Mouse (Mus musculus): ENCODE data around the gene Slc37a3. TPM values are rescaled to one million over a fixed set of nuclear protein-coding genes. Genes with fewer than 3 reads are reported as not detected.

The Slc37a3 gene
- polyA plus RNA-seq, 1 experiment from 2014 or later = 65.8 TPM

DNA sequence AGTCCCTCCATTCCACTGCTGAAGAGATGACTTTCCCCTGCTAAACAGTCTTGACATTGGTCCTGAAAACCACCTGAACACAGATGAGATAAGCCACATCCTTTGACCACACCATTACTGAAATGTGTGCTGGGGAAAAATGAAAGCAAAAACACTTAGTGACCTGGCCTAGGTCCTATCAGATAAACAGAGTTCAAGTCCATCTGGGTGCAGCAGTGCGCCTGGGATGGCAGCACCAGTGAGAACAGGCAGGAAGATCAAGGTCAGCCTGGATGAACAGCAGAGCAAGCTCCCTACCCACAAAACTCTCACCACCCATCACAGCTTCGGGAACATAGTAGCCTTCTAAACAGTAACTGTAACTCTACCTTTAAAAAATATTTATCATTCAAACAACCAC lies 35.7 kb downstream of the Slc37a3 start:
- H3K9ac ChIP-seq = no peak overlapping the region
- no peak overlapping the region for H3K4me3 ChIP-seq
- H3K27me3 ChIP-seq (replicated peaks) = no peaks in the 10 kb centered on the region
- peaks cover 6% of the 10 kb centered on the region; the same call in 1 of the 2 replicates for H3K36me3 ChIP-seq (replicated peaks)
- H3K27ac ChIP-seq = no peak overlapping the region
- peaks cover 15% of the 10 kb centered on the region for H3K4me1 ChIP-seq
- H3K4me2 ChIP-seq = no peak overlapping the region
- ATAC-seq (replicated peaks) = no peak
- no peaks in the 10 kb centered on the region for H3K9me3 ChIP-seq
- 95% methylated on average over 2 of the region's 2 CpGs for WGBS

GRCm38 (mm10) chr6:39338359-39338758 lies 39.1 kb downstream of the Slc37a3 start:
- Histone ChIP-seq H3K4me3 (no peak overlapping the region), H3K36me3 (replicated peaks) (peaks cover 11% of the 10 kb centered on the region; the same call in 1 of the 2 replicates), H3K27ac (no peak overlapping the region), H3K9ac (no peak overlapping the region), H3K4me2 (no peak overlapping the region), H3K27me3 (replicated peaks) (no peaks in the 10 kb centered on the region), H3K9me3 (no peaks in the 10 kb centered on the region), H3K4me1 (no peaks in the 10 kb centered on the region)
- WGBS = 79% methylated on average over 8 of the region's 8 CpGs
- ATAC-seq (replicated peaks) = no peak

- no peak overlapping the region for H3K9ac ChIP-seq
- H3K36me3 ChIP-seq (replicated peaks) = peaks cover 4% of the 10 kb centered on the region; the same call in 1 of the 2 replicates
- no peak overlapping the region for H3K27ac ChIP-seq
- no peaks in the 10 kb centered on the region for H3K9me3 ChIP-seq
- ATAC-seq (replicated peaks) = no peak
- no peak overlapping the region for H3K4me3 ChIP-seq
- WGBS = 94% methylated on average over 3 of the region's 3 CpGs
- no peak overlapping the region for H3K4me2 ChIP-seq
- no peaks in the 10 kb centered on the region for H3K4me1 ChIP-seq
- no peaks in the 10 kb centered on the region for H3K27me3 ChIP-seq (replicated peaks)
Measured at GRCm38 (mm10) chr6:39334873-39335272, 42.6 kb downstream of the Slc37a3 start.

GRCm38 (mm10) chr6:39334224-39334623 lies 43.3 kb downstream of the Slc37a3 start:
- H3K27ac ChIP-seq = no peak overlapping the region
- no peak overlapping the region for H3K4me2 ChIP-seq
- H3K9me3 ChIP-seq = no peaks in the 10 kb centered on the region
- no peak overlapping the region for H3K4me3 ChIP-seq
- ATAC-seq (replicated peaks) = no peak
- no peak overlapping the region for H3K9ac ChIP-seq
- H3K36me3 ChIP-seq (replicated peaks) = peaks cover 4% of the 10 kb centered on the region; the same call in 1 of the 2 replicates
- no peaks in the 10 kb centered on the region for H3K4me1 ChIP-seq
- H3K27me3 ChIP-seq (replicated peaks) = no peaks in the 10 kb centered on the region
- 95% methylated on average over 7 of the region's 7 CpGs for WGBS

DNA sequence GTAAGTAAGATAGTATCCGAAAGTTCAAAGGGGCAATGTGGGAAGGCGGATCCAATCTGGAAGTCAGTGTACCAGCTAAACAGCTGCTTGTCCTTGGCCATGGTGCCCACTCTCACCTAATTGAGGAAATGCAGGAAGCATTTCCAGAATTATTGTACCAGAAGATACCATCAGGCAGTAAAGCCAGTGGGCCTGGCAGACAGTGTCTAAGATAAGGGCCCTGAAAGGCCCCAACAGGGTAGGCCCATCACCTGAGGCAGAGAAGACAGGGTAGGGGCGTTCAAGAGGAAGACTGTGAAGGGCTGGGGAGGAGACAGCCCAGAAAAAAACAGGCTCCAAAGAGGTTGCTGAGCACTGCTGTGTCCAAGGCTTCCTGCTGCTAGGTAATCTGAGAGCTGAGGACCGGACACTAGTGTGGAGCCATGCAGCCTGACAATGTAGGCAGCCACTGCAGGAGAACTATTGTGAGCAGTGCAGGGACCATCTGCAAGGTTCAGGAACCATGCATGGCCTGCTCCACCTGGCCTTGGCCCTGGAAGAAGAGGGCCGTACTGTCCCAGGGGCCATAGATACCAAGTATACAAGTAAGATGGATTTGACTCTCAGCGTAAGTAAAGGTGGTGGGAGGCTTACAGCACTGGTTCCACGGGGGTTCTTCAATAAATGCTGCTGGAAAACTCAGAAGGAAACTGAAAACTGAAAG lies 45.3 kb downstream of the Slc37a3 start:
- H3K4me2 ChIP-seq = no peak overlapping the region
- H3K9me3 ChIP-seq = no peaks in the 10 kb centered on the region
- H3K27ac ChIP-seq = no peak overlapping the region
- H3K36me3 ChIP-seq (replicated peaks) = peaks cover 4% of the 10 kb centered on the region; the same call in 1 of the 2 replicates
- 77% methylated on average over 7 of the region's 7 CpGs for WGBS
- no peak overlapping the region for H3K4me3 ChIP-seq
- no peaks in the 10 kb centered on the region for H3K4me1 ChIP-seq
- no peaks in the 10 kb centered on the region for H3K27me3 ChIP-seq (replicated peaks)
- ATAC-seq (replicated peaks) = no peak
- H3K9ac ChIP-seq = no peak overlapping the region

GRCm38 (mm10) chr6:39330981-39331380 lies 46.5 kb downstream of the Slc37a3 start:
- H3K36me3 ChIP-seq (replicated peaks) = peaks cover 4% of the 10 kb centered on the region; the same call in 1 of the 2 replicates
- no peaks in the 10 kb centered on the region for H3K9me3 ChIP-seq
- H3K4me1 ChIP-seq = no peaks in the 10 kb centered on the region
- H3K9ac ChIP-seq = no peak overlapping the region
- H3K4me2 ChIP-seq = no peak overlapping the region
- H3K4me3 ChIP-seq = no peak overlapping the region
- WGBS = 94% methylated on average over 7 of the region's 7 CpGs
- H3K27me3 ChIP-seq (replicated peaks) = no peaks in the 10 kb centered on the region
- no peak for ATAC-seq (replicated peaks)
- H3K27ac ChIP-seq = no peak overlapping the region

- 82% methylated on average over 5 of the region's 5 CpGs for WGBS
- no peaks in the 10 kb centered on the region for H3K9me3 ChIP-seq
- H3K9ac ChIP-seq = no peak overlapping the region
- peaks cover 3% of the 10 kb centered on the region; the same call in 1 of the 2 replicates for H3K36me3 ChIP-seq (replicated peaks)
- H3K4me1 ChIP-seq = peaks cover 5% of the 10 kb centered on the region; the same call in 1 of the 2 replicates
- no peak; the same call in 1 of the 2 replicates for ATAC-seq (replicated peaks)
- no peaks in the 10 kb centered on the region for H3K27me3 ChIP-seq (replicated peaks)
- H3K27ac ChIP-seq = no peak overlapping the region
- H3K4me2 ChIP-seq = no peak overlapping the region
- no peak overlapping the region for H3K4me3 ChIP-seq
Measured at GRCm38 (mm10) chr6:39320286-39320685, 57.2 kb downstream of the Slc37a3 start.

DNA sequence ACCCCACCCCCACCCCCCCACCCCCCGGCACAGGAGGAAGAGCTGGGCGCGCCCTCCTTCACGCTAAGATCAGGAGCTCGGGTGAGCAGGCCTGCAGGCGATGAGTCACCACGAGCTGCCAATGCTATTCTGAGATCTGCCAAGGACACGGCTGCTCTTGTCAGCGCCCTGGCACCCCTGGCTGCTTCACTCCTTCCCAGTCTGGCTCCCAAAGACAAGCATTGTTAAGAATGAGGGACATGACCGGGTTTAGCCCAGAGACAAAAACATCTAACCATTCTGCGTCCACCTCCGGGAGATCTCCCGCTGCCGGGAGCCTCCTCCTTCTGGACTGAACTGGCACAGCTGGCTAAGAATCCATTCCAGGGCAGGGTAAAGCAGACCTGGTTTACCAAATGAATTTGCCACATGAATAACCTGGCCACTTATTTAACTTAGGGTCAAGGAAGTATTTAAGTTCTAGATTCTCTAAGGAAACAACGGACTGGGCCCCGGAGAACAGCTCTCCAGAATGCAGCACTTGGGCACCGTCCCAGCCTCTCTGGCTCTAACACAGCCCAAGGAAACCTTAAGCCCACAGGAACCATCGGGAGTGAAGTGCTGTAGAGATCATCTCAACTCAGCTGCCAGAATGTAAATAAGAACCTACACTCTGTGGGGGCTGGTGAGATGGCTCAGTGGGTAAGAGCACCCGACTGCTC lies 58.3 kb downstream of the Slc37a3 start:
- Histone ChIP-seq H3K4me1 (peaks cover 5% of the 10 kb centered on the region; the same call in 1 of the 2 replicates), H3K4me3 (no peak overlapping the region), H3K9ac (no peak overlapping the region), H3K27ac (0 out of 2 replicates have a peak overlapping the region, but pooled peaks have one; percentile 60), H3K27me3 (replicated peaks) (no peaks in the 10 kb centered on the region), H3K9me3 (no peaks in the 10 kb centered on the region), H3K4me2 (no peak overlapping the region), H3K36me3 (replicated peaks) (no peaks in the 10 kb centered on the region)
- 52% methylated on average over 15 of the region's 19 CpGs for WGBS
- ATAC-seq (replicated peaks) = peak; percentile 56; the same call in 1 of the 2 replicates

- H3K36me3 ChIP-seq (replicated peaks) = no peaks in the 10 kb centered on the region
- 81% methylated on average over 2 of the region's 2 CpGs for WGBS
- peaks cover 5% of the 10 kb centered on the region; the same call in 1 of the 2 replicates for H3K4me1 ChIP-seq
- no peak overlapping the region for H3K4me2 ChIP-seq
- H3K9me3 ChIP-seq = no peaks in the 10 kb centered on the region
- ATAC-seq (replicated peaks) = no peak
- H3K27ac ChIP-seq = no peak overlapping the region
- no peak overlapping the region for H3K4me3 ChIP-seq
- no peaks in the 10 kb centered on the region for H3K27me3 ChIP-seq (replicated peaks)
- H3K9ac ChIP-seq = no peak overlapping the region
Measured at GRCm38 (mm10) chr6:39318631-39319010, 58.9 kb downstream of the Slc37a3 start.

DNA sequence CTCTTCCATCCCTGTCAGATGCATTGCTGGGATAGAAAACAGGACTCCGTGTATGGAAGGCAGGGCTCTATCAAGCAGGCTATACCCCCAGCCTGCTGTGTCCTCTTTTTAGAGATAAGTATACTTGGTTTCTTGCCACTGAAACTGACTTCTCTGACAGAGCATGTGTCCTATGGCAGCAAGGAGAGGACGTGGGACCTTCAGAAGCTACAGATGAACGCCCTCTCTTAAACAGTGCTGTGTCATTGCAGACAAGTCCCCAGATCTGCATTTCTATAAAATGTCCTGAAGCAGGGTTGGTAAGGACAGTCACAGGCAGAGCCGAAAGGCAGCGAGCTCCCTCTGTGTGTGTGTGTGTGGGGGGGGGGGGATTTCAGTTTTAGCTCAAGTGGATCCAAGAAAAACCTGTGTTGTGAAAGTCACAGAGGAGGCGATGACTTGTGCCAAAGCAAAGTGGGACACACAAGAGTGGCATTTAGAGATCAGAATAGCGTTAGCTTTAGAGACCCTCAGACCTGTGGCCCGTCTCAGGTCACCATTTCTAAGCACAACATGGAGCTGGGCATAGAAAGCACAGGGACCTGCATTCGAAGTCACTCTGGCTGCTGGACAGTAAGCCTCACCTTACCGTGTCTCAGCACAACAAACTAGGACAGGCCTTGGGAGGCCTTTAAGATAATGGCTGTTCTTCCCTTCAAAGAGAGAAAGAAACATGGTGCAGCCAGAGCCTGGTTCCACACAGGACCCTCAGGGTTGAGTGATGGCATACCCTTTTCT lies 59.4 kb downstream of the Slc37a3 start:
- no peak overlapping the region for H3K4me3 ChIP-seq
- ATAC-seq (replicated peaks) = no peak
- H3K27ac ChIP-seq = no peak overlapping the region
- no peaks in the 10 kb centered on the region for H3K36me3 ChIP-seq (replicated peaks)
- peaks cover 5% of the 10 kb centered on the region; the same call in 1 of the 2 replicates for H3K4me1 ChIP-seq
- no peaks in the 10 kb centered on the region for H3K27me3 ChIP-seq (replicated peaks)
- WGBS = 87% methylated on average over 10 of the region's 10 CpGs
- no peak overlapping the region for H3K9ac ChIP-seq
- H3K4me2 ChIP-seq = no peak overlapping the region
- H3K9me3 ChIP-seq = no peaks in the 10 kb centered on the region

GRCm38 (mm10) chr6:39316089-39316488 lies 61.4 kb downstream of the Slc37a3 start:
- H3K4me2 ChIP-seq = no peak overlapping the region
- H3K27me3 ChIP-seq (replicated peaks) = no peaks in the 10 kb centered on the region
- ATAC-seq (replicated peaks) = no peak
- H3K9me3 ChIP-seq = no peaks in the 10 kb centered on the region
- H3K27ac ChIP-seq = no peak overlapping the region
- H3K36me3 ChIP-seq (replicated peaks) = no peaks in the 10 kb centered on the region
- WGBS = 88% methylated on average over 6 of the region's 6 CpGs
- H3K9ac ChIP-seq = no peak overlapping the region
- peaks cover 5% of the 10 kb centered on the region; the same call in 1 of the 2 replicates for H3K4me1 ChIP-seq
- no peak overlapping the region for H3K4me3 ChIP-seq

GRCm38 (mm10) chr6:39314461-39314860 lies 63.0 kb downstream of the Slc37a3 start:
- 90% methylated on average over 12 of the region's 12 CpGs for WGBS

More at GRCm38 (mm10) chr6:39314461-39314860, 63.0 kb downstream of the Slc37a3 start:
- Histone ChIP-seq H3K4me3 (no peak overlapping the region), H3K4me1 (peaks cover 5% of the 10 kb centered on the region; the same call in 1 of the 2 replicates), H3K27me3 (replicated peaks) (no peaks in the 10 kb centered on the region), H3K4me2 (no peak overlapping the region), H3K36me3 (replicated peaks) (no peaks in the 10 kb centered on the region), H3K9me3 (no peaks in the 10 kb centered on the region), H3K27ac (no peak overlapping the region), H3K9ac (no peak overlapping the region)
- ATAC-seq (replicated peaks) = no peak
